Mouse (Mus musculus) ovary, postnatal 36 days (tissue): Measurements from ENCODE around the gene Sergef.

Experiments used
- DNase-seq: peaks from one replicate; pipeline ENCODE4 v3.0.0; 2022; ENCODE audit warnings: low spot score, mixed read lengths

Gene Sergef

DNA sequence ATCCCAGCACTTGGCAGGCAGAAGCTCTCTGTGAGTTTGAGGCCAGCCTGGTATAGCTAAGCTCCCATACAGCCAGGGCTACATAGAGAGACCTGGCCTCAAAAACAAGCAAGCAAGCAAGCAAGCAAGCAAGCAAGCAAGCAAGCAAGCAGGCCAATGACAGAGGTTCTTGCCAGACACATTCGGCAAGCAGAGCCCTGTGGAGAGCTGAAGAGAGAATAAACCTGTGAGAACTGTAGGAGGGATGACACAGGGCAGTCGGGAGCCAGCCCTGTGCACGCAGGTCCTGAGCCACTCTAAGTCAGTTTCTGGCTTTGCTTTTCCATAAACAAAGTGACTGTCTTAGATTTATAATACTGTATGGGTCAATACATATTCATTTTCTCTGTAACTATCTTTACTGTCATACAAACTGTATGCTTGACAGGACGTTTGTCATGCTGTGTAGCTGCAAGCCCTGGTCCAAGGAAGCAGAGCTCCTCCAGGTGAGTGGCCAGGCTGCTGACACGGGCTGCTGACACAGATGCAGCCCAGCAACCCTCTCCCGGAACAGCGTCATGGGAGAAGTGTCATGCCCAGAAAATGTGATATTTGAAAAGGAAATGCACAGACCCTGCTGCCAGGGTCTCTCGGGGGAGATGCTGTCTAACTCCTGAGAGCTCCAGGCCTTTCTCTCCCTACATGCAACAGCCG, 192.0 kb downstream of the Sergef start:
- DNase-seq = no peak

DNA sequence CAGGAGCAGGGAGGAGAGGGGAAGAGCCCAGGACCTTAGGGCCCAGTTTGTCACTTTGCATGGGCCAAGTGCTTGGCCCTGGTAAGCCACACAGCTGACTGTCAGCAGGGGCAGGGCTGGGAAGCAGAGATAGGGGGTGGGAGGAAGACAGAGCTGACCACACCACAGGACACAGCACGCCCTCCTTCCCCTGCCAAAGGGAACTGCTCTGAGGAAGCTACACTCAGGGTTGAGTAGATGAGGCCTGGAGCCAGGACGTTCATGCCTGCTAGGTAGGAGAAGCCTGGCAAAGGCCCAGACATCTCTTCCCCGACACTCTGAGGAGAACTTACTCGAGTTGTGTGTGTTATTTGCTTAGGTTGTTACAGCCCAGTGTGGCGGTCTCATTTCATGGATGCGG, 193.7 kb downstream of the Sergef start:
- DNase-seq = no peak

DNA sequence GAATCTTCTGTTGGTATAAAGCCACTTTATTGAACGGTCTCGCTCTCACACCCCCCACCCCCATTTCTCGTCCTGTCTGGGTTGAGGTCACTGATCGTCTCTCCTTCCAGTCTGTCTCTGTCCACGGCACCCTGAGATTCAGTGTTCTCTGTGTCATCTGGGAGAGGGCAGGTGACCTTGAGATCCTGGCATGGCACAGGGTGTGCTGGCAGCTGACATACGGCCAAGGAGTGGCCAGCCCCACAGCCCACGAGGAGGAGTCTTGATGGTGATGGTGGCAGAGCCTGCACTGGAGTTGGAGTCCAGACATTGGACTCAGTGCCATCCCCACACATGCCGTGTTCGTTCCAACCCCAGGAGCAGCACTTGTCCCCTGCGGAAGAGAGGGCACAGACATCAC, 196.4 kb downstream of the Sergef start:
- no peak for DNase-seq

DNA sequence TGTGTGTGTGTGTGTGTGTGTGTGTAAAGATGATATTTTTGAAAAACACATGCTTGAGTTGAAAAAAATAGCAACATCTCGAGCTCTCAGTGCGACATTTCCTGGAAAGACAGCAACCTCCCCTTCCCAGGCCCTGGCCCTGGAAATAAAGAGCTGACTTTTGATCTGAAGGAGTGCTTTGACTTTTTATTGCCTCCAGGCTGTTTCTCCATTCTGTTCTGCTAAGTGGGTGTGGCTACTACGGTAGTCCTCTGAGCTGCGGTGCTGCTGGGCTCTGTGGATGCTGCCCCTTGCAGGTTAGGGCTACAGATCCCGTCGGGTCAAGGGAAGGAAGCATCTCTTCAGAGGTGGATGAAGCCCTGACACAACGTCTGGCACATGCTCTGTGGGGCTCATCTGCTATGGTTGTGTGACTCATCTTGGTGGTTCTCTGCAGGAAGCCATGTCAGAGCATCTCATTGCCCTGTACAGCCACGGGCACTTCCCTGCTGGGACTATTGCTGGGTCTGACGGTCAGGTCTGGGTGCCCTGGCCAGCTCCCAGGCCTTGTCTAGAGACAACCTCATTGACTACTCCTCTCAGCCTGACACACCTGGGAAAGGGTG, 201.0 kb downstream of the Sergef start:
- no peak for DNase-seq

DNA sequence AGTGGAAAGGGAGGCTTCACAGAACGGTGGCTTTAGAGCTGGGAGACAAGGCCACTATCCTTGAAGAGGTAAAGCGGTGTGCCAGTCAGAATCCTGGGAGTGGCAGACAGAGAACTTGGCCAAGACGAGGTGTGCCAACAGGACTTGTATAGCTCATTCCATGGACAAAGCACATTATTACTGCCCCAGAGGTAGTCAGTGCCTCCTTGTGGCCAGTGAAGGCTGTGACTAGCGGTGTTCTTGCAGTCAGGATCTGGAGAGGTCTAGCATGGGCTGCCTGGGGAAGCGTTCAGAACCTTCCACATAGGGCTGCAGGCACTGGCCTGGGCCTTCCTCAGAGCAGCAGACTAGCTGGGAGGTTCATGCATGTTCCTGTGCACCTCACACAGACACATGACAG, 203.8 kb downstream of the Sergef start:
- no peak for DNase-seq

DNA sequence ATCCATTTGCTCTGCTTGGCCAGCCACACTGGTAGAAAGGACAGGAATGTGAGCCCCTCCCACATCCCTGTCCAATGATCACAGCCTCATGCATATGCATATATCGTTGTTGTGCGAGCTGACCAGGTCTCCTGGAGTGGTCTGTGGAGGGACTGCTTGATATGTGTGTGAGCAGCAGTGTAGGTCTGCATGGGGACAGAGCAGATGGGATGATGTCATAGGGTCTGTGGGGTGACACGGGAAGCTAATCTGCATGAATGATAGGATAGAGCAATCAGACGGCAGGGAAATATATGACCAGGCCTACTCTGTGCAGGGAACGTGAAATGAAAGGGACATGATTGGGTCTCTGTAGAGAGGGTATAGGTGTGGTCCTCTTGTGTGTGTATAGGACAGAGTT, 205.7 kb downstream of the Sergef start:
- DNase-seq = no peak

DNA sequence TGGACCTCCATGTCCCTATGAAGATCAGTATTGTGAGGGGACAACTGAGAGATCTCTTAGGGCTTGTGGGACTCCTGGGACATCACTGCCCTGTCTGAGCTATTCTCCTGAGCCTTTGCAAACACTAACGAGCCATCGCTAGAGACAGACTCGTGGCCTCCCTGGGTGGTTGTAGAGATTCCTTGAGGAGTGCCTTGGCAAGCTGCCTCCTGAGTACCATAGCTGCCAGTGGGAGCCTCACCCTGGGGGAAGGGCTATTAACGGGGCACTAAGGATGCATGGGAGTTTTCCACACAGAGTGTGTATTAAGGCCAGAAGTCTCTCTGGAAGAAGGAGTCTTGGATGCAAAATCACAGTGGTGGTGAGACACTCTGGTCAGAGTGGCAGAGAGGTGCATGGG, 214.6 kb downstream of the Sergef start:
- DNase-seq = no peak

DNA sequence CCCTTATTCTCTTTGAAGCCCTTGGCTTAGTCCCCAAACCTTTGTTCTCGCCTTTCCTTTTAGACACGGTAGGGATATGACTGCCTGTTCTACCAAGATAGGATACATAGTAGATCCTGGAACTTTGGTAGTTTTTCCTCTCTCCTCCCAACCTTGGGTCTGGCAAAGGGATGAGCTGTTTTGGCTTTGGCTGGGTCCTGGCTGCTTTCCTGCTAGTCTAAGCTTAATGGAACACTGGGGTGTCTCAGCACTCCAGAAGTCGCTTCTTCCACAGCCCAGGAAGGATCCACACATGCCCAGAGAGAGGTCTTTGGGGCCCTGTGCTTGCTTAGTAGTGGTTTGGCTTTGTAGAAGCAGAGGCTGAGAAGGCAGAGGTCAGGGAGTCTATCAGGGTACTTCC, 215.7 kb downstream of the Sergef start:
- DNase-seq = no peak

DNA sequence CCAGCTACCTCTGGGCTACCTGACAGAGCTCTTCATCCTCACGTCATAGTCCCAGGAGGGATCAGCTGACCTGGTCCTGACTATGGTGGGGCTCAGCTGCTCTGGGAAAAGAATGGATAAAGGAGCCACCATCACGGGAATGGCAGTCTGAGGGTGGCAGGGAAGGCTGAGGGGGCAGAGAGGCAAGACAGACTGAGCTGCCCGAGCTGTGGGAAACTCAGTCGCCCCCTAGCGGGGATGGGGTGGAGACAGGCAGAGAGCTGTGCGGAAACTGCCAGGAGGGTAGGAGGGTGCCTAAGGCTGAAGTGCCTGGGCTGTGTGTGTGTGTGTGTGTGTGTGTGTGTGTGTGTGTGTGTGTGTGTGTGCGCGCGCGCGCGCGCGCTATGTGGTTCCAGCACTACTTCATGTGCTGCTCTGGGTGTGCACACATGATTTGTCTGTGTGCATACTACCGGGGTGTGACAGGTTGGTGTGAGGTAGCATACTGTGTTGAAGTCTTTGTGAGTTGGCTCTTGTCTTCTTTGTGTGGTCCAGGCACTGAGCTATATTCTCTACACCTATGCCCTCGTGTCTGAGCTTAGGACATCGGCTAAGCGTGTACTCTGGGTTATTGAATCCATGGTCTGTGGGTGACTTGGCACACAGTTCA, 216.7 kb downstream of the Sergef start:
- peak; percentile 40 for DNase-seq

DNA sequence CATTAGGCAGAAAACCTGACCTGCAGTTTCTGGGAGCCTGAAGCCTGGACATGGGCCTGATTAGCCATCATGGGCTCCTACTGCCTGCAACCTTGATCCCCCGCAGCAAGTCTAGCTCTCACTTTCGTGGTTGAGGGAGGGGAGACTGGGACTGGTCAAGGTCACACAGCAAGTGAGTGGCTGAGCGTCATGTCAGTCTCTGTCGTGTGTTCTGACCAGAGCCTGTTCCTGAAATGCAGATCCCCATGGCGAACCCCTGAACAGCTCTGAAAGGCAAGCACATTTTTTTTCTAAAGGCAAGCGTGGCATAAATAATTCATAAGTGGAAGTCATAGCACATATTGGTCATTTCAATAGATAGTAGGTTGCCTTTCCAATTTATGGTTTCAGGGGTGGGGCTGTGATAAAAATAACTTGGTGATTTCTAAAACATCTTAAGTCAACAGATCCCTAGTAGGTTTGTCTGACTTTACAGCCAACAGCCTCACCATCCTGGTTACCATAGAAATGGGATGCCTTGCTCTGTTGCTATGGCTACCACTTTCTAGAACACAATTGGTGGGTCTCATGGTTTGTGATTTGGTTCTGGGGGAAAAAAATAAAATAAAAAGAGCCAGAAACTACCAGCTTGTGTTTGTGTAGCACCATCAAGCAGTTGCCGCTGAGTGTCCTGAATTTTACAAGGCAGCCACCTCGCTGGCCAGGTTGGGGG, 217.4 kb downstream of the Sergef start:
- DNase-seq = no peak

DNA sequence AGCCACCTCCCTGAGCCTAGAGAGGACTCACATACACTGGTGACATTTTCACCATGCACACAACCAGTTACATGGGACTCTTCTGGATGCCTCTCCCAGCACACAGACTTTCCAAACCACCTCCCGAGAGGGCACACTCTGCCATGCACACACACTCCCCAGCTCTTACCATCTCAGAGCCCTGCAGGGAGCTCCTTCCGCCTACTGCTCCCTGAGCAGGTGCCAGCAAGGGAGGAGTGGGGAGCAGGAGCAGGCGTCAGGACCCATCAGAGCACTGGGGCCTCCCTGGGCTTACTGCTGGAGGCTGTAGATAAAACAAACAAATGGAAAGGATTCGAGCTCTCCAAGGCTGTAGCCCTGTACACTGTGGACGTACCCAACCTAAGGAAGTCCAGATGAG, 218.1 kb downstream of the Sergef start:
- no peak for DNase-seq

DNA sequence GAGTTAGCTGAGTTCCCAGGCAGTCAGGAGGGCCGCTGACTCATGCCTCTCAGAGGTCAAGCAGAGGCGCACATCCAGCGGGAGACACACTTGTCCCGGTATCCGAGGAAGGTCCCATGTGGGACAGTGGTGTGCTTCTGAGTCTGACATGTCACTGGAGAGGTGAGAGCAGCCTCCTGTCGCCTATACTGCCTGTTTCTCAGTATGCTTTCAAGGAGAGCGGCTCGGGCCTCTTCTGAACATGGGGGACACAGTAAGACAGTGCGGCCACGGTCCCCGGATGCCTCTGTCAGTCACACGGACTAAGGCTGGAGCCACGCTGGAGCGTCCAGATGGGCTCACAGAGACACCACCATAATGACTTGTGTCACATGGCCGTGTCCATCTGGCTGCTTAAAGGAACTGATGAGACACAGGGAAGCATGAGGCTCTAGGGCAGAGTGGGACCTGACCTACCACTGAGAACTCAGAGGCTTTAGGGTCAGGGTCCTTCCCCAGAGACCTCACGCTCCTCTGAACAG, 221.4 kb downstream of the Sergef start:
- DNase-seq = no peak

DNA sequence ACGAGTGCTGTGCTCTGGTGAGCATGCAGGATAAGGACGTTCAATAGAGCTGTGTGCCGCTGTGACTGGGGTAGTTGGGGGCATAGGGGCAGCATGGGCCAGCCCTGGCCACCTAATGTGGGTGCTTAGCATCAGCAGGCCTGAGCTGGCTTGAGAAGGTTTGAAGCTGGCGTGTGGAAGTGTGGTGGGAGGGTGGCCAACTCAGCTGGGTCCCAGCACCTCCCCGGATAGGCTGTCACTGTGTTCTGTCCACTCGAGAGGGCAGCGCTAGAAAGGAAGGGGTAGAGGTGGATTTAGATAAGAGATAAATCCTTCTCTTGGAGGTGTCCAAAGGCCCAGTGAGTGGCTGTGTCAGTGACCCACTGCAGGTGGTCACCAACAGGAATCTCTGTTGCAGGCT, 222.1 kb downstream of the Sergef start:
- DNase-seq = no peak

DNA sequence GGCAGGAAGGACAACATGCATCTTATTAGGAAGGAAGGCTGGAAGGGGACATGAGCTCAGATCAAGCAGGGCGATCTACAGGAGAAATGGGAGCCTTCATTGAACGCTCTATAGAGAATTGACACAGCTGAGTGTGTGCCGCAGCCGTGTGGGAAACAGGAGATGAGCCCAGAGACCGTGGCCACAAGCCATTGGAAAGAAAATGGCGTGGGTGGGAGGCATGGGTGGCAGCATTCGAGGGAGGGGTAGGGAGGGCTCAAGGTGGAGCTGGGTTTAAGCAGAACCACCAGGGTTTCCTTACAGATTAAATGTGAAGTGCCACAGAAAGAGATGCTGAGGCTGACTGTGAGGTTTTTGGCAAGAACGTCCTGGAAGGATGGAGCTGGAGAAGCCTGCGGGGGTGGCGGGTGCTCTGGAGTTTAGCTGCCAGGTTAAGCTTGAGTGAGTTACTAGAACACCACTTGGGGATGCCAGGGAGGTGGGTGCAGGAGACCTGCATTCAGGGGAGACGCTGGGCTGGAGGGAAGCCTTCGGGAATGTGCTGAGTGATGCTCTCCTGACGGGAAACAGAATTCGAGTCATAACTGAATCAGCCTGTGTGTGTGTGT, 223.7 kb downstream of the Sergef start:
- no peak for DNase-seq

DNA sequence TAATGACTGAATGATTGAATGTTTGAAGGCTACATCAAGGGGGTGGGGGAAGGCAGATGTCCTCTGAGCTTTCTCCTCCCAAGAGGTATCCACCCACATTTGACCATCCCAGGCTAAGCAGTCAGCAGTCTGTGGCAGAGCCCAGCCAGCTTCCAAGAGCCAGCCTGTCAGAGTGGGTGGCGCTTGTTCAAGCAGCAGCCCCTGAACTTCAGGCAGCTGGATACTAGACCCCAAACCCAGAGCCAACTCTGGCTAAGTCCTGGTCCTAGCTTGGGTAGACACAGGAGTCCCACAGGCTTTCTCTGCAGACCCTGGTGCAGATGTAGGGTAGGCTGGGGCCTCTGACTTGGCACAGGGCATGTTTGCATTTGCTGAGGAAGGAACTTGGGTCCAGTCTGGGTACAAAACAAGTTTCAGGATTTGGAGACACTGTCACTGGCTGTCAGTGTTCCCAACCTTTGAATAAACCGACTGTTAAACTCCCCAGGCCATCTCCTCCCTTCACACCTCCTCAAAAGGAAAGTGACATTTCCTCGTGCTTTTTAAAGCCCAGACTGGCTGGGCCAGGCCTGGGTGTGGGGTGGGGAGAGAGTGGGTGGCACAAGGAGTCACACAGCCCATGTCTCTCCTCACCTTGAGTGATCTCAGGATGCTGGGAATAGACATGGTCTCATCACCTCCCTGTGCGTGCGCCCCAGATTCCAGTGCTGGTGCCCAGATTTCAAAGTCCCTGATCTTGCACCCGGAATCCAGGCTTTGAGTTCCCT, 225.5 kb downstream of the Sergef start:
- DNase-seq = no peak

DNA sequence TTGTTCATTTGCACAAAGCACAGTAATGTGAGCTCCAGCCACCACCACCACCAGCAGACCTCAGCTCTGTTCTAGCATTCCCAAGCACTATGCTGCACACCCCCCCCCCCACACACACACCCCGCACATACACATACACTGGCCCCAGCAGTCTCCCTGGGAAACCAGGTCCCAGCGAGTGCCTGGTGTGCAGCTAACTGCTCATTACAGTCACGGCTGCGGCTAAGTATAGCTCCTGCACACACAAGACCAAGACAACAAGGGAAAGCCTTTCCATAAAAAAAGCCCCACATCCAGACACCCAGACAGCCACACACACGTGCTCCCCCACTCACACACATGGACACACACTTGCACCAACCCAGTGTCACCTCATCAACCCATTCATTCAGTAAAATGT, 226.8 kb downstream of the Sergef start:
- no peak for DNase-seq

DNA sequence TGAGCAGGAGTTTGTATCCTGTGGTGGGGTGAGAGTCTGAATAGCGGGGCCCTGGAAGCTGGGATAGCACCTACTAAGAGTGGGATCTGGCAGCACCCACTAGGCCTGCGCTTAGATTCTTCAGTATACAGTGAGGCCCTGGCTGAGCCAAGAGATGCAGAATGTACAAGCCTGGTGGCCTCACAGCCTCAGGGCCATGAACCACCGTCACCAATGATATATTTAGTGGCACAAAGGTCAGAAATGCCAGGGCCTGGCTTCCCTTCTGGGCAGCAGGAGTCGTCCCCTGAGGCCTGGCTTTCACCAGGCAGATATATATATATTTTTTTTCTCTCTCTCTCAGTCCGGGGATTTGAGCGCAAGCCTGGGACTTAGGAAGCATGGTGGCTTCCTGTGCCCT, 228.9 kb downstream of the Sergef start:
- no peak for DNase-seq

DNA sequence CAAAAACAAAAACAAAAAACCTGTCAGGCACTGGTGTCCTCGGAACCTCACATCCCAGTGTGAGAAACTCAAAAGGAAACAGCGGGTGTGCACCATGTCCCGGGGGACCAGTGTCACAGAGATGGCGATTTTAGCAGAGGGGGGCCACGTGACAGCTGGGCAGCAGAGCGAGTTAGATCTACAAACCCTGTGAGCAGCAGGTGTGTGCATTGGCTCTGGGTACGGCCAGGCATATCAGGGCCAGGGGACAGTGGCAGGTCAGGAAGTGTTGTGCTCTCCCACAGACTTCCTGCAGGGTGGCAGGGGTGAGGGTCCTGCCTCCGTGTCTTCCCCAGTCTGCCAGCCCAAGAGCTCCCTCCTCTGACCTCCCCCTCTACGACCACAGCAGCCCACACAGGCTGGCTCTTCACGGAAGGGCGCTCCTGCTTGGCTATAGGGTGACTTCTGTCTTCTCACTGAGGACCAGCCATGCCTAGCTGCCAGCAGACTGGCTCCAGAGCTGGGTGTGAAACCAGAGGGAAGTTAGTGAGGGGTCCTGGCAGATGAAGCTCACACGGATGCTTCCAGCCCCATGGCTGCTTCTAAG, 230.3 kb downstream of the Sergef start:
- no peak for DNase-seq

DNA sequence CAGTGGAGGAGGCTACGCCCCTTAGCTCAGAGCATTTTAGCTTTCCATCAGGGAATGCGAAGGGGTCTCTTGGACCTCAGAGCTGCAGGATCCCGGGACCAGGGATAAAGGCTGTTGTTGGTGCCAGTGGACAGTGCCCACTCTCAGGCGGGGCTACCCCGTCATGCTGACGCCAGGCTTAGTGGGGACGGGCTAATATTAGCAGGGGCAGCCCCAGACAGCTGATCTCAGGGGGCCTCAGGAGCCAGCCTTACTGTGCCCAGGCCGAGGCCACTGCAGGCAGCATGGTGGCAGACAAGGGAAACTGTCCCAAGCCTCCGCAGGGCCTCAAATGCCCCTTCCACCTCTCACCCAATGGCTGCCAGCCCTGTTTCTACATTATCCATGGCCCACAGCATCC, 231.0 kb downstream of the Sergef start:
- no peak for DNase-seq

DNA sequence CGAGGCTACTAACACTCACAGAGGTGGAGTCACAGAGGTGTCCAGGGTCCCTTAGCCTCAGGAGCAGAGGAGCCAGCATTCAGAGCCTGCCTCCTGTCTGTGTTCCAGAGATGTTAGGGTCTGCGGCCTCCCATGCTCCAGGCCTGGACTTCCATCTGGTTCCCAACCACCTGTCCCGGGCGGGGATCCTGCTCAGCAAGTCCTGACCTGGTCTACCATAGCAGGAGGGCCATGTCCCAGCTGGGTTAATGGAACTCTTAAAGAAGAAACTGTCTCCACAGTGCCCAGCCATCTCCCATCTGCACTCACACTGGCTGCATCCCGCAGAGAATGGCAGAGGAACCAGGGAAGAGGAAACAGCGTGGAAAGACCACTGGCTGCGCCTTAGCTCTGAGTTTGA, 234.9 kb downstream of the Sergef start:
- no peak for DNase-seq
